Mouse (Mus musculus): ENCODE results near the gene Vmn2r21.
"Not testable (repeated sequence)": the region's sequence is repeated elsewhere in the genome, so short reads cannot be mapped to it uniquely, and the experiment has no call there.

The Vmn2r21 gene

DNA sequence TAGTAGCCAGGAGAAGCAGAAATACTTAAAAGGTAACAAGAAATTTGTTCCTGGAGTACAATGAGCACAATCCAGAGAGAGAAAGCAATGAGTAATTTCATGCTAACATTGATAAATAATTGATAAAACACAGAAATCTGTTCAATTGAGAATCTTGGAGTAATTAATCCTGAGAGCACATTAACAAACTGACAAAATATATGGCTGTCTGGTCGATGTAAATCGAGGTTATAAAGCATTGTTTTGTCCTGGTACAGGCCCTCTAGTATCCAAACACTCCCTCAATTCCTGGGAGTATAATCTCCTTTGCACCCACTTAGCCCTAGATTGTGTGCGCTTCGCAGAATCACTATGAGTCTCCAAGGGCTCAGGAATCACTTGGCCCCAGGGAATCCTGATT is at the start of gene Vmn2r21:
Gene Vmn2r21, minus strand, starts transcription at position 101 of the 400 bp plus-strand sequence.
- in situ Hi-C loops (cut with MboI, MseI) = loop anchor here in 1 of 2 experiments (10.0 kb wide), 1 partner anchor 639 kb away; no protein-coding TSS in a partner anchor

GRCm38 (mm10) chr6:123574698-123575097 is 41.5 kb upstream of the Vmn2r21 start:
- in situ Hi-C loops (cut with MboI, MseI) = not testable (repeated sequence)

DNA sequence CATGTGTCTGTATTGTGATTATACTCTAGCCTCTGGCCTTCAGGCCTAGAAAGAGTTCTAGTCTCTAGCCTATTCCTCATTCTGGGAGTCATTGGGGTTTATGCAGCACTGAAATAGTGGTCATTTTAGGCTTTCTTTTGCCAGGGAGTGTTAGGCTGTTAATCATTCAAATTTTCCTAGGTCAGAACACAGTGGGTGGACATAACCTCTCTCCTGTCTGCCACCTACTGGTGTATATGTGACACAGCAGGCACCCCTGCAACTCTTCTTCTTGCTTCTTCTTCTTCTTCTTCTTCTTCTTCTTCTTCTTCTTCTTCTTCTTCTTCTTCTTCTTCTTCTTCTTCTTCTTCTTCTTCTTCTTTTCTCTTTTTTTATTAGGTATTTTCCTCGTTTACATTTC is 6.5 kb upstream of the Vmn2r21 start:
- in situ Hi-C loops (cut with MboI, MseI) = loop anchor here (10.0 kb wide), 2 partner anchors 105 to 645 kb away; no protein-coding TSS in a partner anchor

DNA sequence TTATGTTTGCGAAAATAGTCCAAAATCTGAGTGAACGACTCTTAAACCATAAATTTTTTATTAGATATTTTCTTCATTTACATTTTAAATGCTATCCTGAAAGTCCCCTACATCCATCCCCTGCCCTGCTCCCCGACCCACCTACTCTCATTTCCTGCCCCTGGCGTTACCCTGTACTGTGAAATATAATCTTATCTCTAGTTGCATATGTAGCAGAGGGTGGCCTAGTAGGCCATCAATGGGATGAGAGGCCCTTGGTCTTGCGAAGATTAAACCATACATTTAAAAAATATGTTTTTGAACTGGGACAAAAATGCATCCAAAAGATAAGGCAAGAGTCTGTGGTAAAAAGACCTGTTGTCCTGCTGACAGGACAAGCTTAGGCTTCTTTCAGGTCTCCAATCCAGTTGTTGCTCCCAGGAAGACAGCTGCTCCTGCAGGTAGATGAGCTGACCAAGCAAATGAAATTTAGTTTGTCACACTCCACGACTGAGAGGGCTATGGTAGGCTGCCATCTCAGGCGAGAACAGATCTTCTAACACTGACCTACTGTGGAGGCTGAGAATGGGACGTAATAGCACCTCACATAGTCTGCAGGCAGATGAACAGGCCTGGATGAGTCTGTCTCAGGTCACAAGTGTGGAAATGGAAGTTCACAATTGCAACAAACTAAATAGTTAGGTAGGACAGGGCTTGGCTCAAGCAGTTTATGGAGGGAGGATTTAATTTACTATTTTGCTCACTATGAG is 10.8 kb downstream of the Vmn2r21 start:
- in situ Hi-C loops (cut with MboI, MseI) = not testable (repeated sequence)

DNA sequence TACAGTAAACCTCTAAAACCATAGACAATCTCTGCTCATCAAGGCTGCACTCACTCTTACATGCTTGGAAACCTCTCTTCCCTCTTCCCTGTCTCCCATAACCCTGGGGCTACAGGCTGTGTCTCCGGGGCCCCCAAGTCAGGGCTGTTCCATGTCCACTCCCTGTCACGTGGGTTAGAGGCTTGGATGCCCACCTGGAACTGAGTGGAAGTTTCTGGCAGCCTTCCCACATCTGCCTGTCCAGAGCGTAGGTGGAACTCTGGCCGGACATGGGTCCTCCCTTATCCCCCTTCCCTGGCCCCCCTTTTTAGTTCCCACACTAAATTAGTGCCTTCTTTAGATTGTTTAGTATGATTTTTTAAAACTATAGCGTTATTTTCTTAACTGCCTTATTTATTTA is 60.2 kb downstream of the Vmn2r21 start:
- in situ Hi-C loops (cut with MboI, MseI) = not testable (repeated sequence)

- in situ Hi-C loops (cut with MboI, MseI) = not testable (repeated sequence)
Measured at GRCm38 (mm10) chr6:123472458-123472987, 60.7 kb downstream of the Vmn2r21 start.

GRCm38 (mm10) chr6:123468651-123469050 is 64.6 kb downstream of the Vmn2r21 start:
- in situ Hi-C loops (cut with MboI, MseI) = not testable (repeated sequence)

Measured in T-helper 17 cell (primary cell).